Mouse (Mus musculus) layer of hippocampus, adult 2 months (tissue): ENCODE data around the gene Cbx8. TPM values are rescaled to one million over a fixed set of nuclear protein-coding genes. Genes with fewer than 3 reads are reported as not detected.

Experiments
- DNase-seq, 2 experiments: peaks; one replicate each; pipeline ENCODE4 v3.0.0; 2022; ENCODE audit warnings: low spot score in 2 of 2
- H3K27ac ChIP-seq: fragments of 200-600 bp; 2 replicates; pipeline ENCODE4 v1.8.1; 2022
- H3K4me3 ChIP-seq: fragments of 200-600 bp; 2 replicates; pipeline ENCODE4 v1.8.1; 2022; ENCODE audit warnings: mild to moderate bottlenecking
- CTCF ChIP-seq: fragments of 200-600 bp; conservative IDR thresholded peaks from 2 replicates; pipeline ENCODE4 v1.8.1; 2022; ENCODE audit warnings: antibody characterized with exemption, mild to moderate bottlenecking, moderate library complexity
- long read RNA-seq, 2 experiments: library from polyadenylated mRNA; stranded (forward); transcript quantifications; one replicate each; pipeline ENCODE4 v2.0.0; 2021; ENCODE audit warnings: borderline mapping rate in 2 of 2
- total RNA-seq, 2 experiments: library from RNA; stranded (reverse); gene quantifications; 2 replicates each; pipeline ENCODE4 v1.2.3; 2021

Gene Cbx8
- total RNA-seq, result 10 to 100 TPM; 10.2 to 11.3 TPM
- long read RNA-seq, experiment 1, transcript Cbx8-201 (5 exons, 3,580 nt), result major isoform, 5 of 6 reads
- long read RNA-seq, experiment 1, partial matches to known transcripts, result 1 of 6 reads
- long read RNA-seq, experiment 1, other reads (novel, unspliced or antisense), result 0 of 6 reads
- long read RNA-seq, experiment 2, transcript Cbx8-201 (5 exons, 3,580 nt), result major isoform, 15 of 21 reads
- long read RNA-seq, experiment 2, partial matches to known transcripts, result 0 of 21 reads
- long read RNA-seq, experiment 2, other reads (novel, unspliced or antisense), result 4 of 21 reads

DNA sequence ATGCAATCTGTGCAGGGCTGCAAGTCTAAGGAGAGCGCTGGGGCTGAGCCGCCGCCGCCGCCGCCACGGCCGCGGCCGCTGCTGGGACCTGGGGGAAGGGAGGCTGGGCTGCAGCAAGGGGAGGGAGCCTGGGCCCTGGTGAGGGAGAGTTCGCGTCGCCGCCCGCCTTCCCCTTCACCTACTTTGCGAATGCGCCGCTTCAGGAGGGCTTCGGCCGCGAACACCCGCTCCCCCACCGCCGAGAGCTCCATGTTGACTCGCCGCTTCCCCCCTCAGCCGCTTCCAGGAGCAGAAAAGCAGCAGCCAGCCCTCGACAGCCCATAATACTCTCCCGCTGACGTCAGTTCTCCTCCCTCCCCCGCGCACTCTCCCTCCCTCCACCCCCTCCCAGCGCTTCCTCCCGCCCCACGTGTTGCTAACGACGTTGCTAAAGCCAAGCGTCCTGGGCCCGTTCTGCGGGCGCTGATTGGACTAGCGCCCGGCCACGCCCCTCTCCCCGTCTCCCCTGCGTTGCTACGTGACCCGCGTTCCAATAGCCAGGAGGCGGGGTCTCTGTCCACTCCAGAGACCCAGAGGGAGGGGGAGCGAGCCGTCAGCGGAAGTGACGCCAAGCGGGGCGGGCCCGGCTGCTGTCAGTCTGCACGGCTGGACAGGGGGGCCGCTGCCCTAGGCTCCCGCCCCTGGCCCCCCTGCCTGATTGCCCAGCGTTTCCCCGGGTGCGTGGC, at the start of gene Cbx8:
Gene Cbx8, minus strand, starts transcription at position 370 of the 725 bp plus-strand sequence.
- no peak for TF ChIP-seq CTCF
- peak; percentile 99 to 100 for DNase-seq
- Histone ChIP-seq H3K4me3 (peak within 1 kb of the TSS; percentile 66), H3K27ac (peak within 1 kb of the TSS; percentile 98)

DNA sequence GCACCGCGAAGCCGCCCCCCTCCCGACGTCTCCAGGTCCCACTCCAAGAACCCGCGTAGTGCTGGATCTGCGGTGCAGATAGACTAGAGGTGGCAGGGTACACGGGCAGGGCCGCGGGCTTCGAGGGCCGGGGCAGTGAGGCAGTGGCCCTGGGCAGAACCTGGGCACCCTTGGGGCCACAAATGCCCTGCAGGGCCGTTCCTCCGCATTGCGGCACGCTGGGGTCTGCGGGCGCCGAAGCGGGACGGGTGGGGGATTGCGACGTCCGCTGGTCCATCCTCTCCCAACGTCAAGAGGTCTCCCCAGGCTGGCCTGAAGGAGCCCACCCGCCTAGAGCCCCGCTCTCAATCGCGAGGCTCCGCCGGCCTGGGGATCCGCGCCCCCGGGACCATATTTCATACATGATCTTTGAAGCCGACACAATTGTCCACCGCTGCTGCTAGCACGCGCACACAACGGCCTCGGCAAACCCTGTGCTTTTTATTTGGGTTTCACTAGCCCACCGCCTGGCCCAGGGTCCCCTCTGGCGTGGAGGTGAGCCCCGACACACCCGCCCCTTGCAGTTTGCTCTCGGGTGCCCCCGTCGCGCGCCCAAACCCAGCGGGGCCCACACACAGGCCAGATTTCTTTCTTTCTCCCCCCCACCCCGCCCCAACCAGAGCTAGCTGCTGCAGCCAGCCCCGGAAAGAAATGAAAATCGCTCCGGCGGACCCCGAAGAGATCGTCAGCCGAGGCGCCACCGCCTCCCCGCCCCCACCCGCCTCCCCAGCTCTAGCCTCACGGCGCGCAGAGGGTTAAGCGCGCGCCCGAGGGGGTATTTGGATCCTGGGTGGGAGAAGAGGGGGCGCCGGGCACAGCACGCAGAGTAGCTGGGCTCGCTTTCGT, 49.5 kb upstream of the Cbx8 start:
- no peak for DNase-seq
- no peak for TF ChIP-seq CTCF
- Histone ChIP-seq H3K27ac (peak overlapping the region; percentile 24; the same call in 1 of the 2 replicates), H3K4me3 (peak overlapping the region; percentile 56)

GRCm38 (mm10) chr11:119089235-119090075, 48.7 kb upstream of the Cbx8 start:
- no peak for TF ChIP-seq CTCF
- no peak overlapping the region; the same call in 1 of the 2 replicates for H3K4me3 ChIP-seq
- H3K27ac ChIP-seq, result no peak overlapping the region
- DNase-seq, result no peak

DNA sequence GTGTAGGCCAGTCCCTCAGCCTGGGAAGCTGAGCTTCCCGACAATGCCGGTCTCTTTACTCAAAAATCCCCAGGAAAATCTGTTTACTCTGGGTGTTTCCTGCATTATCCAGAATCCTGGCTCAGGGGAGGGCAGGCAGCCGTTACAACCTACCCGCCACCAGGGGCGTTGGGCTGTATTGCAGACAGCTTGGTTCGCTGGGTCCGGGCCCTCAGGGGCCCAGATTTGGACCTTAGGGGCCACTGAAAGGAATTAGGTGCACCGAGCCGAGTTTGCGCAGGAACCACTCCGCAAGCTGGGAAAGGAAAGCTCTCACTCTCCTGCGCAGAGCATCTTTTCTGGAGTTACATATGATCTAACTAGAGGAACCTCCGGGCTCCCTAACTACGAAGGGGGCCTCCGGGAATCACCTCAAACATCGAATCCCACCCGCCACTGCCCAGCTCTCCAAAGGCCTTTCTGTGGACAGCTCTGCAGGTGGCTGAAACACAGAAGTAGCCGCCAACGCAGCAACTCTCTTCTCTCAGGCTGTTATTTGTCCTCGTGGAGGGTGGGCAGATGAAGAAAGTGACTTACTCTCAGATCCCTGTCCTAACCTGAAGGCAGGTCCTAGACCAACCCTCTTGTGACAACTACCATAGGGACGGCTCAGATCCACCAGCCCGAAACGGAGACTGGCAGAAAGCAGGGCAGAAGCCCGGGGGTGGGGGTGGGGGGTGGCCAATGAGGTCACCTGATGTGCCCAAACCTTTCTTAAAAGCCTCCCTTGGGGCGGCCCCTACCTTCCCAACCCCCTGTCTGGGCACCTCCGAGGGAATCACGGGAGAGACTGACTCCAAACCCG, 47.8 kb upstream of the Cbx8 start:
- DNase-seq, result no peak
- no peak overlapping the region for H3K27ac ChIP-seq
- TF ChIP-seq CTCF, result peak; percentile 70
- H3K4me3 ChIP-seq, result no peak overlapping the region

DNA sequence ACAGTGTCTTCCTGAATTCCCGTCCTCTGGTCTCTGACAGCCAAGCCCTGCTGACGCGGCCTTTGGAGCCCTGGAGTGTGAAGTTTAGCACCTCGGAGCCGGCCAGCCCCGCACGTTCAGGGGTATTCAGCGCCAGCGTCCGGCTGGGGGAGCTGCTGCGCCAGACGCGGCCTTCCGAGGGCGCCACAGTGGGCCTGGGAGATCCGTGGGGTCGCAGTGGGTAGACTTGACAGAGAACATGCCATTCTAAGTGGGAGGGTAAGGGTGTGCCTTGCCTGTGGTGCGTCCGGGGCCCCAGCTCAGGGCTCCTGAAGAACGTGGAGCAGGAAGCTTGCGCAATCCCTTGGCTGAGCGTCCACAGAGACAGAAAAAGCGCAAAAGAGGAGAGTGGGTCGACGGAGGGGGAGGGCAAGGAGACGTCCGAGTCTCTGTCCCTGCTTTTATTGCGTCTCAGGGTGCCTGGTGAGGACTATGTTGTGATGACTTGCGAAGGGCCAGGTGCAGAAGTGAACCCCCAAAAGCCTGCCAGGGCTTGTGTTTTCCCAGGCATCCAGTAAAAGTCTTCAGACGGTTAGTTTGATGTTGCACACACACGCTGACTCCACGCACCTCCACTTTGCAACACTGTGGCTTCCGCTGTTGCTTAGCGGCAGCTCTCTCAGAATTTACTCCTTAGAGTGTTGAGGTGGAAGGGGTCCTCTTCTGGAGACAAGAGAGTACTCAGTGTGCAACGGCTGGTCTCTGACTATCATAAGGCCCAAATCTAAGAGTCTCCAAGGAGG, 46.7 kb upstream of the Cbx8 start:
- no peak for DNase-seq
- H3K27ac ChIP-seq, result no peak overlapping the region
- TF ChIP-seq CTCF, result peak; percentile 55
- no peak overlapping the region for H3K4me3 ChIP-seq

- peak within 1 kb of the TSS; percentile 99 for H3K27ac ChIP-seq
- peak; percentile 90 to 91 for DNase-seq
- H3K4me3 ChIP-seq, result peak within 1 kb of the TSS; percentile 82
- peak; percentile 69 for TF ChIP-seq CTCF
Measured at GRCm38 (mm10) chr11:119086144-119086971, 45.6 kb upstream of the Cbx8 start, which contains the start of gene Cbx4. TSS of gene Cbx4 (minus strand) at chr11:119086221.

GRCm38 (mm10) chr11:119085279-119086062, 44.7 kb upstream of the Cbx8 start:
- H3K4me3 ChIP-seq, result peak overlapping the region; percentile 82
- peak; percentile 68 to 77 for DNase-seq
- 0 out of 2 replicates have a peak, but pooled peaks have one; percentile 25 for TF ChIP-seq CTCF
- H3K27ac ChIP-seq, result peak overlapping the region; percentile 99

- DNase-seq, result peak; percentile 45 to 50
- H3K4me3 ChIP-seq, result peak overlapping the region; percentile 82
- H3K27ac ChIP-seq, result peak overlapping the region; percentile 99
- no peak for TF ChIP-seq CTCF
Measured at GRCm38 (mm10) chr11:119084446-119085278, 43.9 kb upstream of the Cbx8 start.
